Mouse (Mus musculus): ENCODE results near the gene Khdrbs1. TPM values are rescaled to one million over a fixed set of nuclear protein-coding genes. Genes with fewer than 3 reads are reported as not detected.
A peak's percentile ranks its signal among the peaks of the same experiment; 100 is the strongest.

Gene Khdrbs1
- total and polyA plus RNA-seq, 3 experiments, result 58.6 to 125 (median 67.4) TPM

- no peak overlapping the region for H3K4me3 ChIP-seq (replicated peaks in 1 of 3; ENCODE audit: low read depth in 2 of 3, low read length in 2 of 3, poor library complexity in 1 of 3)
- in situ Hi-C loops (cut with MboI; ENCODE audit: low pct_ligation_motif_present, low pct_unique_long_range_greater_than_20kb, low sequenced_read_pairs), result loop anchor here (5.0 to 25.0 kb wide), 3 partner anchors 56 to 299 kb away; no protein-coding TSS in a partner anchor
- TF ChIP-seq MEF2A (IDR thresholded peaks at IDR 0.05; ENCODE audit: borderline replicate concordance, low read depth, low read length) (no peak), USF1 (IDR thresholded peaks at IDR 0.05; ENCODE audit: low read depth, low read length) (no peak), BHLHE40 (IDR thresholded peaks at IDR 0.05; ENCODE audit: low read depth, low read length) (peak; percentile 96), GABPA (IDR thresholded peaks at IDR 0.05; ENCODE audit: insufficient replicate concordance, low read depth, low read length) (no peak), POLR2AphosphoS2 (IDR thresholded peaks at IDR 0.05; ENCODE audit: low read depth, low read length) (no peak), NELFE (IDR thresholded peaks at IDR 0.05; ENCODE audit: low read depth, low read length) (no peak), MYC (IDR thresholded peaks at IDR 0.05; ENCODE audit: low read depth, low read length) (0 out of 2 replicates have a peak, but pooled peaks have one; percentile 4), IRF4 (IDR thresholded peaks at IDR 0.05; ENCODE audit: low read depth, low read length) (no peak), CHD2 (IDR thresholded peaks at IDR 0.05; ENCODE audit: low read length) (no peak)
- peaks cover 13% of the 10 kb centered on the region for H3K9me3 ChIP-seq (replicated peaks; ENCODE audit: low read length)
- H3K27ac ChIP-seq (ENCODE audit: insufficient read depth, low read depth), result no peak overlapping the region
- dilution Hi-C loops (cut with MboI; ENCODE audit: extremely low pct_ligation_motif_present, extremely low pct_unique_long_range_greater_than_20kb, low sequenced_read_pairs), result no loop called here
- H3K79me2 ChIP-seq (replicated peaks; ENCODE audit: control insufficient read depth, extremely low read depth, insufficient read depth, poor library complexity, severe bottlenecking), result no peaks in the 10 kb centered on the region
- peaks cover 23 to 56% of the 10 kb centered on the region in 2 experiments for H3K4me1 ChIP-seq (ENCODE audit: control insufficient read depth in 1 of 2, insufficient read depth in 2 of 2)
- H3K9ac ChIP-seq (ENCODE audit: insufficient read depth, low read depth), result peak overlapping the region; percentile 26
- no peaks in the 10 kb centered on the region for H3K36me3 ChIP-seq (replicated peaks in 1 of 2; ENCODE audit: control insufficient read depth in 1 of 2, insufficient read depth in 1 of 2, low read length in 1 of 2)
- no peak for DNase-seq (ENCODE audit: extremely low read depth)
- no peaks in the 10 kb centered on the region for H3K27me3 ChIP-seq (replicated peaks)
- peak overlapping the region; percentile 67; the same call in 1 of the 2 replicates for H3K4me2 ChIP-seq (ENCODE audit: insufficient read depth, low read depth, poor library complexity, severe bottlenecking)
Observed at GRCm38 (mm10) chr4:129788693-129789092, 46.6 kb upstream of the Khdrbs1 start.

- H3K9me3 ChIP-seq (replicated peaks; ENCODE audit: low read length), result peaks cover 11% of the 10 kb centered on the region
- no peak overlapping the region; the same call in 1 of the 2 replicates for H3K4me2 ChIP-seq (ENCODE audit: insufficient read depth, low read depth, poor library complexity, severe bottlenecking)
- H3K27me3 ChIP-seq (replicated peaks), result no peaks in the 10 kb centered on the region
- H3K4me1 ChIP-seq (ENCODE audit: control insufficient read depth in 1 of 2, insufficient read depth in 2 of 2), result peaks cover 15 to 50% of the 10 kb centered on the region in 2 experiments
- H3K9ac ChIP-seq (ENCODE audit: insufficient read depth, low read depth), result no peak overlapping the region
- DNase-seq (ENCODE audit: extremely low read depth), result peak; percentile 91
- dilution Hi-C loops (cut with MboI; ENCODE audit: extremely low pct_ligation_motif_present, extremely low pct_unique_long_range_greater_than_20kb, low sequenced_read_pairs) (no loop called here), in situ Hi-C loops (cut with MboI; ENCODE audit: low pct_ligation_motif_present, low pct_unique_long_range_greater_than_20kb, low sequenced_read_pairs) (loop anchor here (5.0 to 25.0 kb wide), 3 partner anchors 60 to 302 kb away; no protein-coding TSS in a partner anchor)
- H3K4me3 ChIP-seq (replicated peaks in 1 of 3; ENCODE audit: low read depth in 2 of 3, low read length in 2 of 3, poor library complexity in 1 of 3), result no peak overlapping the region
- H3K27ac ChIP-seq (ENCODE audit: insufficient read depth, low read depth), result no peak overlapping the region
- H3K36me3 ChIP-seq (replicated peaks in 1 of 2; ENCODE audit: control insufficient read depth in 1 of 2, insufficient read depth in 1 of 2, low read length in 1 of 2), result no peaks in the 10 kb centered on the region
- no peaks in the 10 kb centered on the region for H3K79me2 ChIP-seq (replicated peaks; ENCODE audit: control insufficient read depth, extremely low read depth, insufficient read depth, poor library complexity, severe bottlenecking)
- no peak for TF ChIP-seq MAX (IDR thresholded peaks at IDR 0.05; ENCODE audit: low read length)
- TF ChIP-seq USF1 (IDR thresholded peaks at IDR 0.05; ENCODE audit: low read depth, low read length), result no peak
- no peak for TF ChIP-seq TBP (conservative IDR thresholded peaks at IDR 0.05; ENCODE audit: low read depth, low read length)
- TF ChIP-seq MYC (IDR thresholded peaks at IDR 0.05; ENCODE audit: low read depth, low read length), result peak; percentile 65
- peak; percentile 59; the same call in 1 of the 2 replicates for TF ChIP-seq IRF4 (IDR thresholded peaks at IDR 0.05; ENCODE audit: low read depth, low read length)
- TF ChIP-seq USF2 (conservative IDR thresholded peaks at IDR 0.05; ENCODE audit: low read depth, low read length), result no peak
- 0 out of 2 replicates have a peak, but pooled peaks have one; percentile 27 for TF ChIP-seq NRF1 (IDR thresholded peaks at IDR 0.05; ENCODE audit: low read depth, low read length)
- TF ChIP-seq ETS1 (conservative IDR thresholded peaks at IDR 0.05; ENCODE audit: low read depth, low read length), result 0 out of 2 replicates have a peak, but pooled peaks have one; percentile 7
- TF ChIP-seq RAD21 (IDR thresholded peaks at IDR 0.05; ENCODE audit: low read depth, low read length), result peak; percentile 100
- TF ChIP-seq PAX5 (IDR thresholded peaks at IDR 0.05; ENCODE audit: low read length), result no peak
- no peak for TF ChIP-seq JUN (IDR thresholded peaks at IDR 0.05; ENCODE audit: insufficient read depth, low read depth, low read length)
- TF ChIP-seq ZMIZ1 (IDR thresholded peaks at IDR 0.05; ENCODE audit: low read depth, low read length), result no peak
- TF ChIP-seq POLR2A (IDR thresholded peaks at IDR 0.05; ENCODE audit: low read depth, low read length), result no peak
- peak; percentile 49; the same call in 1 of the 2 replicates for TF ChIP-seq EP300 (IDR thresholded peaks at IDR 0.05; ENCODE audit: low read length)
- TF ChIP-seq UBTF (IDR thresholded peaks at IDR 0.05; ENCODE audit: low read depth, low read length), result no peak
- TF ChIP-seq GABPA (IDR thresholded peaks at IDR 0.05; ENCODE audit: insufficient replicate concordance, low read depth, low read length), result no peak
- TF ChIP-seq MEF2A (IDR thresholded peaks at IDR 0.05; ENCODE audit: borderline replicate concordance, low read depth, low read length), result no peak; the same call in 1 of the 2 replicates
- TF ChIP-seq CHD1 (IDR thresholded peaks at IDR 0.05; ENCODE audit: low read depth, low read length), result no peak
- TF ChIP-seq RCOR1 (conservative IDR thresholded peaks at IDR 0.05; ENCODE audit: low read depth, low read length), result no peak
- no peak for TF ChIP-seq MAZ (IDR thresholded peaks at IDR 0.05; ENCODE audit: low read depth, low read length)
- no peak for TF ChIP-seq POLR2AphosphoS2 (IDR thresholded peaks at IDR 0.05; ENCODE audit: low read depth, low read length)
- no peak for TF ChIP-seq E2F4 (IDR thresholded peaks at IDR 0.05; ENCODE audit: insufficient replicate concordance, low read depth, low read length)
- 0 out of 2 replicates have a peak, but pooled peaks have one; percentile 4 for TF ChIP-seq ELF1 (IDR thresholded peaks at IDR 0.05; ENCODE audit: low read depth, low read length)
- TF ChIP-seq TCF12 (IDR thresholded peaks at IDR 0.05; ENCODE audit: low read depth, low read length), result 0 out of 2 replicates have a peak, but pooled peaks have one; percentile 17
- TF ChIP-seq MXI1 (IDR thresholded peaks at IDR 0.05; ENCODE audit: low read depth, low read length), result peak; percentile 22; the same call in 1 of the 2 replicates
- TF ChIP-seq HCFC1 (IDR thresholded peaks at IDR 0.05; ENCODE audit: low read depth, low read length), result no peak
- TF ChIP-seq SMC3 (IDR thresholded peaks at IDR 0.05; ENCODE audit: low read depth, low read length), result peak; percentile 97
- TF ChIP-seq ZC3H11A (IDR thresholded peaks at IDR 0.05; ENCODE audit: low read depth, low read length), result peak; percentile 94
Observed at GRCm38 (mm10) chr4:129785178-129785577, 43.1 kb upstream of the Khdrbs1 start.

All from CH12.LX (cell line).